Comparison of ENCODE assay signal across 21 mouse cellular contexts in genomic region chr15:97764532-97764931, GRCm38 (mm10). TPM values are rescaled to one million over a fixed set of nuclear protein-coding genes. Genes with fewer than 3 reads are reported as not detected.
A peak's percentile ranks its signal among the peaks of the same experiment; 100 is the strongest.
DNase-seq lines count a peak whose midpoint lies in the region; ATAC-seq and TF ChIP-seq lines count a peak whose summit lies in the region.
"Had no signal": no experiment of that assay in that cellular context is flagged by ENCODE, and none has a peak within 500 bp of the region (broad histone marks: within the 10 kb centered on the region; RNA-seq: fewer than 3 reads in every experiment).

No protein-coding gene starts in this region.

- no peaks in the 10 kb centered on the region for H3K36me3 ChIP-seq in heart, adult 2 months (ENCODE audit: control insufficient read depth, insufficient read depth, low read length)
- peaks cover 18% of the 10 kb centered on the region for H3K36me3 ChIP-seq in kidney, embryonic 15.5 days
- H3K36me3 ChIP-seq in lung, embryonic 16.5 days (ENCODE audit: control insufficient read depth, insufficient read depth, low read length), result no peaks in the 10 kb centered on the region; the same call in 1 of the 2 replicates
- H3K36me3 ChIP-seq in small intestine, adult 2 months (ENCODE audit: control insufficient read depth, insufficient read depth, low read length), result no peaks in the 10 kb centered on the region
- no peaks in the 10 kb centered on the region for H3K36me3 ChIP-seq in embryonic facial prominence, embryonic 10.5 days (replicated peaks)
- H3K36me3 ChIP-seq: embryonic facial prominence, embryonic 12.5 days; hindbrain, embryonic 12.5 days; liver, embryonic 13.5 days; lung, embryonic 15.5 days had no signal

- intact Hi-C loops in heart, adult 2 months (cut with DNase I), result no loop called here

- 61% methylated on average over 2 of the region's 2 CpGs for WGBS in heart, adult 2 months
- WGBS in kidney, embryonic 15.5 days, result 70% methylated on average over 2 of the region's 2 CpGs
- 45% methylated on average over 2 of the region's 2 CpGs for WGBS in lung, embryonic 16.5 days
- WGBS in small intestine, adult 2 months, result 46% methylated on average over 2 of the region's 2 CpGs
- 74% methylated on average over 2 of the region's 2 CpGs for WGBS in embryonic facial prominence, embryonic 10.5 days

- H3K27ac ChIP-seq in heart, adult 2 months, result peak overlapping the region; percentile 88
- no peak overlapping the region for H3K27ac ChIP-seq in kidney, embryonic 15.5 days
- H3K27ac ChIP-seq in lung, embryonic 16.5 days (ENCODE audit: low read length), result 0 out of 2 replicates have a peak overlapping the region, but pooled peaks have one; percentile 1
- H3K27ac ChIP-seq in small intestine, adult 2 months (ENCODE audit: insufficient read depth, low read depth, low read length), result peak overlapping the region; percentile 35; the same call in 1 of the 2 replicates
- H3K27ac ChIP-seq in embryonic facial prominence, embryonic 10.5 days (replicated peaks), result no peak overlapping the region
- H3K27ac ChIP-seq: embryonic facial prominence, embryonic 12.5 days; hindbrain, embryonic 12.5 days; limb, embryonic 13.5 days; liver, embryonic 13.5 days; lung, embryonic 15.5 days; neural tube, embryonic 13.5 days had no signal

- DNase-seq in heart, adult 2 months, result no peak
- no peak for DNase-seq in heart, postnatal 4 days
- no peak for DNase-seq in kidney, adult 8-10 months
- no peak for DNase-seq in lung, postnatal 4 days
- no peak for DNase-seq in embryonic facial prominence, embryonic 10.5 days (ENCODE audit: low spot score)
- DNase-seq: cerebellum, adult 9-10 months; gastrocnemius, postnatal 14 days; kidney, postnatal 14 days; liver, embryonic 13.5 days; midbrain, embryonic 14.5 days had no signal

- TF ChIP-seq EP300 in heart, adult 2 months (IDR thresholded peaks at IDR 0.05; ENCODE audit: insufficient read depth, low read depth, low read length), result no peak

- no peaks in the 10 kb centered on the region for H3K9me3 ChIP-seq in kidney, embryonic 15.5 days (replicated peaks)
- no peaks in the 10 kb centered on the region for H3K9me3 ChIP-seq in lung, embryonic 16.5 days (ENCODE audit: control insufficient read depth, low read length)
- no peaks in the 10 kb centered on the region for H3K9me3 ChIP-seq in embryonic facial prominence, embryonic 10.5 days
- H3K9me3 ChIP-seq: embryonic facial prominence, embryonic 12.5 days; hindbrain, embryonic 12.5 days; limb, embryonic 13.5 days; liver, embryonic 13.5 days; lung, embryonic 15.5 days; megakaryocyte, embryonic 14.5 days; neural tube, embryonic 13.5 days had no signal

- peak overlapping the region; percentile 51 for H3K9ac ChIP-seq in heart, adult 2 months (ENCODE audit: low read depth, low read length)
- no peak overlapping the region for H3K9ac ChIP-seq in kidney, embryonic 15.5 days
- no peak overlapping the region for H3K9ac ChIP-seq in lung, embryonic 16.5 days (ENCODE audit: low read length)
- H3K9ac ChIP-seq: embryonic facial prominence, embryonic 12.5 days; hindbrain, embryonic 12.5 days; limb, embryonic 13.5 days; liver, embryonic 13.5 days; lung, embryonic 15.5 days; neural tube, embryonic 13.5 days had no signal

- H3K4me2 ChIP-seq in kidney, embryonic 15.5 days, result peak overlapping the region; percentile 96; the same call in 1 of the 2 replicates
- no peak overlapping the region for H3K4me2 ChIP-seq in lung, embryonic 16.5 days (ENCODE audit: low read depth, low read length)
- H3K4me2 ChIP-seq: liver, embryonic 13.5 days had no signal

- ATAC-seq in kidney, embryonic 15.5 days (replicated peaks; ENCODE audit: low FRiP score), result no peak
- no peak for ATAC-seq in lung, embryonic 16.5 days (ENCODE audit: low read depth)
- ATAC-seq: forebrain, embryonic 14.5 days had no signal

- TF ChIP-seq POLR2A in heart, adult 2 months (IDR thresholded peaks at IDR 0.05; ENCODE audit: insufficient read depth, low read depth, low read length), result no peak
- no peak for TF ChIP-seq POLR2A in small intestine, adult 2 months (IDR thresholded peaks at IDR 0.05; ENCODE audit: low read depth, low read length)

- peaks cover 17% of the 10 kb centered on the region for H3K4me1 ChIP-seq in heart, adult 2 months (ENCODE audit: control insufficient read depth, insufficient read depth, low read length)
- H3K4me1 ChIP-seq in kidney, embryonic 15.5 days, result peaks cover 75% of the 10 kb centered on the region
- peaks cover 56% of the 10 kb centered on the region for H3K4me1 ChIP-seq in lung, embryonic 16.5 days (replicated peaks; ENCODE audit: control insufficient read depth, insufficient read depth, low read length)
- H3K4me1 ChIP-seq in small intestine, adult 2 months (ENCODE audit: control insufficient read depth, insufficient read depth, insufficient read length, low read length), result peaks cover 9% of the 10 kb centered on the region
- peaks cover 74% of the 10 kb centered on the region for H3K4me1 ChIP-seq in embryonic facial prominence, embryonic 10.5 days

- peak overlapping the region; percentile 52 for H3K4me3 ChIP-seq in heart, adult 2 months
- no peak overlapping the region for H3K4me3 ChIP-seq in kidney, embryonic 15.5 days (replicated peaks)
- no peak overlapping the region for H3K4me3 ChIP-seq in lung, embryonic 16.5 days (ENCODE audit: low read length)
- no peak overlapping the region for H3K4me3 ChIP-seq in small intestine, adult 2 months (ENCODE audit: low read depth, low read length)
- H3K4me3 ChIP-seq in embryonic facial prominence, embryonic 10.5 days, result no peak overlapping the region
- H3K4me3 ChIP-seq: embryonic facial prominence, embryonic 12.5 days; erythroblast, embryonic 14.5 days; hindbrain, embryonic 12.5 days; limb, embryonic 13.5 days; liver, embryonic 13.5 days; megakaryocyte, embryonic 14.5 days; neural tube, embryonic 13.5 days had no signal

- H3K79me2 ChIP-seq in heart, adult 2 months (replicated peaks; ENCODE audit: control insufficient read depth, insufficient read depth, low read length), result 0 out of 2 replicates have a peak, but pooled peaks cover 2% of the 10 kb centered on the region

- H3K27me3 ChIP-seq in heart, adult 2 months (ENCODE audit: control insufficient read depth, insufficient read depth, low read length), result no peaks in the 10 kb centered on the region
- H3K27me3 ChIP-seq in kidney, embryonic 15.5 days, result peaks cover 9% of the 10 kb centered on the region; the same call in 1 of the 2 replicates
- peaks cover 3% of the 10 kb centered on the region; the same call in 1 of the 2 replicates for H3K27me3 ChIP-seq in lung, embryonic 16.5 days (ENCODE audit: control insufficient read depth, insufficient read depth, low read depth, low read length)
- H3K27me3 ChIP-seq in small intestine, adult 2 months (ENCODE audit: control insufficient read depth, insufficient read depth, low read length), result peaks cover 21% of the 10 kb centered on the region
- H3K27me3 ChIP-seq in embryonic facial prominence, embryonic 10.5 days (replicated peaks; ENCODE audit: low read depth, poor library complexity, severe bottlenecking), result peaks cover 76% of the 10 kb centered on the region
- H3K27me3 ChIP-seq: lung, embryonic 15.5 days had no signal

- no peak for TF ChIP-seq CTCF in heart, adult 2 months (IDR thresholded peaks at IDR 0.05)
- no peak for TF ChIP-seq CTCF in small intestine, adult 2 months (IDR thresholded peaks at IDR 0.05; ENCODE audit: extremely low read depth, insufficient read length, insufficient replicate concordance, low read depth, low read length)

RNA-seq across cellular contexts. Expression of gene Rapgef3, which starts 3.2 kb away (rescaled TPM):
- total RNA-seq in heart, adult 2 months (2021), result 10 to 100 TPM; 21.5 to 27.9 TPM
- 44.4 and 57.0 TPM in 2 replicates for polyA plus RNA-seq in heart, adult 2 months (2012; rRNA removed)
- total RNA-seq in heart, postnatal 4 days (2021), result 10 to 100 TPM; 32.7 to 33.4 TPM
- 23.0 and 29.7 TPM in 2 replicates for polyA plus RNA-seq in kidney, embryonic 15.5 days (2015; fragmentation: Nextera tagmentation; extraction: Ambion mirVana)
- polyA plus RNA-seq in lung, embryonic 16.5 days (2015; fragmentation: Nextera tagmentation; extraction: Ambion mirVana), result 20.8 and 22.7 TPM in 2 replicates
- 11.3 and 17.1 TPM in 2 replicates for polyA plus RNA-seq in small intestine, adult 2 months (2012; rRNA removed)
- polyA plus RNA-seq in embryonic facial prominence, embryonic 10.5 days (2016; fragmentation: Nextera tagmentation; extraction: Ambion mirVana), result 5.5 and 5.9 TPM in 2 replicates
- polyA plus RNA-seq: erythroblast, embryonic 14.5 days had no signal

RNA-seq across cellular contexts. Expression of gene Slc48a1, which starts 13.8 kb away (rescaled TPM):
- 10 to 100 TPM; 72.7 to 73.0 TPM for total RNA-seq in heart, adult 2 months (2021)
- polyA plus RNA-seq in heart, adult 2 months (2012; rRNA removed), result 82.8 and 85.3 TPM in 2 replicates
- 10 to 100 TPM; 58.7 to 59.2 TPM for total RNA-seq in heart, postnatal 4 days (2021)
- polyA plus RNA-seq in kidney, embryonic 15.5 days (2015; fragmentation: Nextera tagmentation; extraction: Ambion mirVana), result 57.5 and 58.8 TPM in 2 replicates
- 46.8 and 49.5 TPM in 2 replicates for polyA plus RNA-seq in lung, embryonic 16.5 days (2015; fragmentation: Nextera tagmentation; extraction: Ambion mirVana)
- polyA plus RNA-seq in small intestine, adult 2 months (2012; rRNA removed), result 20.8 and 22.1 TPM in 2 replicates
- polyA plus RNA-seq in embryonic facial prominence, embryonic 10.5 days (2016; fragmentation: Nextera tagmentation; extraction: Ambion mirVana), result 17.8 and 18.9 TPM in 2 replicates

RNA-seq across cellular contexts. Expression of gene Endou, which starts 33.4 kb away (rescaled TPM):
- total RNA-seq in heart, adult 2 months (2021), result 1 to 10 TPM; 1.1 to 1.2 TPM
- polyA plus RNA-seq in heart, adult 2 months (2012; rRNA removed), result 2.4 TPM in 2 replicates
- 1 to 10 TPM; 3.5 to 4.6 TPM for total RNA-seq in heart, postnatal 4 days (2021)
- polyA plus RNA-seq in kidney, embryonic 15.5 days (2015; fragmentation: Nextera tagmentation; extraction: Ambion mirVana), result 0.36 and 0.85 TPM in 2 replicates
- 0.55 and 1.6 TPM in 2 replicates for polyA plus RNA-seq in lung, embryonic 16.5 days (2015; fragmentation: Nextera tagmentation; extraction: Ambion mirVana)
- polyA plus RNA-seq in small intestine, adult 2 months (2012; rRNA removed), result 0.24 and 0.51 TPM in 2 replicates
- 0.06 TPM in 1 of 2 replicates, not detected in the other for polyA plus RNA-seq in embryonic facial prominence, embryonic 10.5 days (2016; fragmentation: Nextera tagmentation; extraction: Ambion mirVana)
- polyA plus RNA-seq: erythroblast, embryonic 14.5 days; liver, embryonic 13.5 days had no signal

RNA-seq across cellular contexts. Expression of gene Rpap3, which starts 58.9 kb away (rescaled TPM):
- total RNA-seq in heart, adult 2 months (2021), result 10 to 100 TPM; 12.7 to 14.2 TPM
- polyA plus RNA-seq in heart, adult 2 months (2012; rRNA removed), result 4.4 and 7.4 TPM in 2 replicates
- total RNA-seq in heart, postnatal 4 days (2021), result 10 to 100 TPM; 16.0 to 19.7 TPM
- polyA plus RNA-seq in kidney, embryonic 15.5 days (2015; fragmentation: Nextera tagmentation; extraction: Ambion mirVana), result 29.5 and 33.8 TPM in 2 replicates
- 20.5 and 25.2 TPM in 2 replicates for polyA plus RNA-seq in lung, embryonic 16.5 days (2015; fragmentation: Nextera tagmentation; extraction: Ambion mirVana)
- polyA plus RNA-seq in small intestine, adult 2 months (2012; rRNA removed), result 0.55 and 0.63 TPM in 2 replicates
- polyA plus RNA-seq in embryonic facial prominence, embryonic 10.5 days (2016; fragmentation: Nextera tagmentation; extraction: Ambion mirVana), result 38.8 and 40.2 TPM in 2 replicates

Comparison
In these comparisons a context has a peak if more than half of its experiments do, and no peak if none do; other contexts are left out.
1. H3K27ac ChIP-seq: peak in heart, adult 2 months (single experiment), lung, embryonic 16.5 days (single experiment) and small intestine, adult 2 months (single experiment); none in kidney, embryonic 15.5 days (single experiment) and embryonic facial prominence, embryonic 10.5 days (single experiment).